Mouse (Mus musculus) intestine, postnatal 0 days (tissue): ENCODE data around the gene Ccnd1. TPM values are rescaled to one million over a fixed set of nuclear protein-coding genes. Genes with fewer than 3 reads are reported as not detected.
A peak's percentile ranks its signal among the peaks of the same experiment; 100 is the strongest.

Experiments
- ATAC-seq: fragments of 200-750 bp; cut with Nextera tagmentation; 2 replicates; pipeline ENCODE4 v1.8.0; 2017; ENCODE audit warnings: mild to moderate bottlenecking, moderate TSS enrichment, moderate library complexity
- H3K27ac ChIP-seq: fragments of 300-500 bp; sonication (generic); 2 replicates; pipeline ENCODE4 v1.5.1; 2014; ENCODE audit warnings: mild to moderate bottlenecking, low read depth, low read length, moderate library complexity
- H3K27me3 ChIP-seq: fragments of 300-500 bp; sonication (generic); replicated peaks from 2 replicates; pipeline ENCODE4 v1.6.1; 2014; ENCODE audit warnings: low read length, mixed read lengths; ENCODE audit not compliant: control insufficient read depth, insufficient read depth
- H3K36me3 ChIP-seq: fragments of 300-500 bp; sonication (generic); 2 replicates; pipeline ENCODE4 v1.6.1; 2014; ENCODE audit warnings: mild to moderate bottlenecking, moderate library complexity; ENCODE audit not compliant: control insufficient read depth, insufficient read depth
- H3K4me1 ChIP-seq: fragments of 300-500 bp; sonication (generic); replicated peaks from 2 replicates; pipeline ENCODE4 v1.6.1; 2014; ENCODE audit warnings: antibody characterized with exemption, low read length, mixed read lengths; ENCODE audit not compliant: control insufficient read depth, insufficient read depth
- H3K4me2 ChIP-seq: fragments of 300-500 bp; sonication (generic); replicated peaks from 2 replicates; pipeline ENCODE4 v1.6.1; 2014; ENCODE audit warnings: low read depth, mild to moderate bottlenecking, moderate library complexity
- H3K4me3 ChIP-seq: fragments of 300-500 bp; sonication (generic); 2 replicates; pipeline ENCODE4 v1.5.1; 2014; ENCODE audit warnings: low read depth, low read length
- H3K9ac ChIP-seq: fragments of 300-500 bp; sonication (generic); 2 replicates; pipeline ENCODE4 v1.6.1; 2014; ENCODE audit warnings: mild to moderate bottlenecking, low read depth, low read length
- H3K9me3 ChIP-seq: fragments of 300-500 bp; sonication (generic); 2 replicates; pipeline ENCODE4 v1.6.1; 2016; ENCODE audit warnings: mixed run types; ENCODE audit not compliant: control insufficient read depth
- CTCF ChIP-seq: sonication (generic); IDR thresholded peaks from 2 replicates; pipeline ENCODE4 v1.5.1; 2016; ENCODE audit warnings: low read depth, mild to moderate bottlenecking, control low read depth, antibody characterized with exemption, moderate library complexity
- WGBS: fragments of 180-500 bp; shearing (Covaris S2); extraction: QIAGEN DNeasy Blood & Tissue Kit; methylation state at CpG from one replicate; pipeline ENCODE4 v1.1.7; 2014; 5-methylcytosine and 5-hydroxymethylcytosine counted together
- polyA plus RNA-seq: library from polyadenylated mRNA; unstranded; fragments of >200 nt; fragmentation: Nextera tagmentation; extraction: Ambion mirVana; gene quantifications from 2 replicates; pipeline ENCODE4 v1.2.1, GENCODE M21; 2015

Gene Ccnd1
- 41.5 and 42.9 TPM in 2 replicates for polyA plus RNA-seq

DNA sequence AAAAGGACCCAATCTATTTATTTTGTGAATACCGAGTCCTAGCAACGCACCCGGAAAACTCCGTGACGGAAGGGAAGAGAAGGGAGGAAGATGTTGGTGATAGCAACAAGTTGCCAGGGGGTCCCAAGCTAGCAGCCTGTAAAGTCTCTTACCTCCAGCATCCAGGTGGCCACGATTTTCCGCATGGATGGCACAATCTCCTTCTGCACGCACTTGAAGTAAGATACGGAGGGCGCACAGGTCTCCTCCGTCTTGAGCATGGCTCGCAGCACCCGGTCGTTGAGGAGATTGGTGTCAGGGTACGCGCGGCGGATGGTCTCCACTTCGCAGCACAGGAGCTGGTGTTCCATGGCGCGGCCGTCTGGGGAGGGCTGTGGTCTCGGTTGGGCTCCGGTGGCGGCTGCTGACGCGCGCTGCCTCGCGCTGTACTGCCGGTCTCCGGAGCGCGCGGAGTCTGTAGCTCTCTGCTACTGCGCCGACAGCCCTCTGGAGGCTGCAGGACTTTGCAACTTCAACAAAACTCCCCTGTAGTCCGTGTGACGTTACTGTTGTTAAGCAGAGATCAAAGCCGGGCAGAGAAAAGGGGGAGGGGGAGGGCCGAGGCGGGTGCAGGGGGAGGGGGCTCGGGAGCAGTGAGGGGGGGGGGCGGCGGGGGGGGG lies at the start of gene Ccnd1:
TSS of gene Ccnd1 (minus strand) at position 582 of the 659 bp plus-strand sequence.
- WGBS, result under 1% methylated on average over 39 of the region's 45 CpGs
- H3K4me3 ChIP-seq, result peak within 1 kb of the TSS; percentile 64
- TF ChIP-seq CTCF, result peak; percentile 44
- peaks cover 9% of the 10 kb centered on the region; the same call in 1 of the 2 replicates for H3K27me3 ChIP-seq
- peak within 1 kb of the TSS; percentile 15 for H3K27ac ChIP-seq
- peak within 1 kb of the TSS; percentile 92 for H3K4me2 ChIP-seq
- H3K4me1 ChIP-seq, result peaks cover 22% of the 10 kb centered on the region
- H3K36me3 ChIP-seq, result 0 out of 2 replicates have a peak, but pooled peaks cover 16% of the 10 kb centered on the region
- peak; percentile 48 for ATAC-seq
- no peaks in the 10 kb centered on the region for H3K9me3 ChIP-seq
- H3K9ac ChIP-seq, result peak within 1 kb of the TSS; percentile 52

DNA sequence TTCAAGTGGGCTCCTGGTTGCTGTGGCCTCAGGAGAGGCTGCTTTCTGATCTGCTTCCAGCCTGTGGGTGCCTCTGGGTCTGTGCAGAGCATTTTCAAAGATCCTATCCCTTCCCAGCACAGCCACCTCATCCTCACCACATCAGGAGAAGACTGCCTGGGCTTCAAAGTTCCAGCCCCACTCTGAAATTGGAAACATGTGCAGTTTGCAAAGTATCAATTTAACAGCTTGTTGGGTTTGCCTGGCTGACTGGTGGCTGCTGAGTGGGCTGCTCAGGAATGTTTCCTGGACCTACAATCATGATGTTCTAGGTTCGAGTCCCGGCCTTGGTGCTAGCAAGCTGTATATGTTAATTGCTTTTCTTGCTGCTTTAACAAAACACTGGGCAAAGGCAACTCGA lies 49.1 kb upstream of the Ccnd1 start:
- no peaks in the 10 kb centered on the region for H3K4me1 ChIP-seq
- no peak for TF ChIP-seq CTCF
- ATAC-seq, result no peak
- H3K4me3 ChIP-seq, result no peak overlapping the region
- H3K27me3 ChIP-seq, result no peaks in the 10 kb centered on the region
- no peaks in the 10 kb centered on the region for H3K36me3 ChIP-seq
- no peak overlapping the region for H3K27ac ChIP-seq
- H3K9ac ChIP-seq, result no peak overlapping the region
- 64% methylated on average over 3 of the region's 3 CpGs for WGBS
- H3K4me2 ChIP-seq, result no peak overlapping the region
- H3K9me3 ChIP-seq, result no peaks in the 10 kb centered on the region

DNA sequence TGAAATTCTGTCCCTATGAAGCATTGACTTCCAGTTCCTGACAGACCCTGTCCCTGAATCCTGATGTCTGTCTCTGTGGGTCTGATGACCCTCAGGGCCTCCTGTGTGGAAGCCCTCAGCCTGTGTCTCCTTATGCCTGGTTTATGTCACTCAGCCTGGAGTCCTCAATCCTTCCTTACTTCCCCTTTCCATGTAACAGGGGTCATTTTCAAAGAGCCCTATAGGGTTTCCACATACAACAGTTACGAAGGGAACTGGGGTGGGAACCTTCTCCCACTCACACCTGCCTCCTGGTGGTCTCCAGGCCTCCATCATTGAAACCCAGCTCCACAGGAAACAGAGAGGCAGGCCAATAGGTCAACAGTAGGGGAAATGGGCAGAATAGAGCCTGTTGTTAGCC lies 45.4 kb upstream of the Ccnd1 start:
- no peak overlapping the region for H3K4me3 ChIP-seq
- no peak for TF ChIP-seq CTCF
- H3K9me3 ChIP-seq, result no peaks in the 10 kb centered on the region
- no peak overlapping the region for H3K4me2 ChIP-seq
- no peak overlapping the region for H3K27ac ChIP-seq
- H3K36me3 ChIP-seq, result no peaks in the 10 kb centered on the region
- WGBS, result 92% methylated on average over 1 of the region's 1 CpGs
- ATAC-seq, result no peak
- H3K27me3 ChIP-seq, result no peaks in the 10 kb centered on the region
- no peak overlapping the region for H3K9ac ChIP-seq
- no peaks in the 10 kb centered on the region for H3K4me1 ChIP-seq

DNA sequence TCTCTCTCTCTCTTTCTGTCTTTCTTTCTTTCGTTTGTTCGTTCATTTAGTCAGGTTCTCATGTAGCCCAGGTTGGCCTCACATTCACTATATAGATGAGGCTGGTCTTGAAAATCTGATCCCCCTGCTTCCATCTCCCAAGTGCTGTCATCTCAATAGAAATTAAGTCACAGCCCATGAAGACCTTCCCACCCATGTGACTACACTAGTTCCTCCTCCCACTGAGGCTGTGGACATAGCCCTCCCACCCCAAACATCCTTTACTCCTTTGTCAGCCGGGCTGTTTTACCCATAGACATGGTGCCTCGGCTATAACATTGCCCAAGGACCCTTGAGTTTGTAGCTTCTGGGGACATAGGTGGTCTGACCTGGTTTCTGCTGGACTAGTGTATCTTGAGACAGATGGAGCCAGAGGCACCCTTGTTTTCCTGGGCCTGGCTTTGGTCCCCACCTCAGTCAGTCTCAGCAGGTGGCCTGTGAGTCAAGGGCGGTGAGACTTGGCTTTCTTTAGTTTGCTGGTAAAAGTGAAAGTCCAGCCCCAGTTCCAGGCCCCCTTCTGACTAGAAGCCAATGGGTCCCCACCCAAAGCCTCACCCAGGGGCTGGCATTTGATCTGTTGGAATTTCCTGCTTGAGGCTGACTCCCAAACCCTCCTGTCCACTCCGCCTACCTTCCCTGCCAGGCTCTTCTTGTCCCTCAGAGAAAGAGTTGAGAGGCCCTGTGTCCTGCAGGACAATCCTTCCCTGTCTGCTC lies 42.8 kb upstream of the Ccnd1 start:
- no peak for TF ChIP-seq CTCF
- 77% methylated on average over 6 of the region's 6 CpGs for WGBS
- Histone ChIP-seq H3K9ac (no peak overlapping the region), H3K36me3 (no peaks in the 10 kb centered on the region), H3K4me3 (no peak overlapping the region), H3K27ac (no peak overlapping the region), H3K9me3 (no peaks in the 10 kb centered on the region), H3K4me1 (no peaks in the 10 kb centered on the region), H3K27me3 (no peaks in the 10 kb centered on the region), H3K4me2 (no peak overlapping the region)
- peak; percentile 36; the same call in 1 of the 2 replicates for ATAC-seq

DNA sequence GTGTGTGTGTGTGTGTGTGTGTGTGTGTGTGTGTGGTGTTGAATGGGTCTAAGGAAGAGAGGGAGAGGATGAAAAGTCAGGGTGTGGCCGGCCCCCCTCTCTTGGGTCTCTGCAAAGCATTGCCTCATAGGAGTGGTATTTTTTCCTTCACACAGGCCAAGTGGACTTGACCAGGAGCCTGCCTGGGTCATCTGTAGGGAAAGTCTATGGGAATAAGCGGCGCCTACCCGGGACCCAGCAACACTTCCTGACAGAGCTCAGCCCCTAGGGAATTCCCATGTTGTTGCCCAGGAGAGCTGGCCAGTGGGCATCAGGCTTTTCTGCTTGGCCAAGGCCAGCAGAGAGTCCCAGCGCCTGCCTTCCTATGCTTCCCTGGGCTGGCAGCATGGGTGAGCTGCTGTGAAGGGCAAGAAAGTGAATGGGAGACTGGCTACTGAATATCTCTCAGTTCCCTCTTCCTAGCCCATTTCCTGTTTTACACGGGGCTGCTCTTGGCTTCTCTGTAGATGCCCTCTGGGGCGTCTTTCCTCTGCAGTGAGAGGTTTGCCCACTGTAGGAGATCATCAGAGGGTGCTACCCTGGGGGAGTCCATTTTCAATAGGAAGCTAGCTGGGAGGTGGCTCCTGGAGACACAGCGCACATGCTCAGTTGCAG lies 41.8 kb upstream of the Ccnd1 start:
- WGBS, result 80% methylated on average over 8 of the region's 8 CpGs
- Histone ChIP-seq H3K27ac (no peak overlapping the region), H3K9ac (no peak overlapping the region), H3K4me1 (no peaks in the 10 kb centered on the region), H3K27me3 (no peaks in the 10 kb centered on the region), H3K36me3 (no peaks in the 10 kb centered on the region), H3K4me3 (no peak overlapping the region), H3K4me2 (no peak overlapping the region), H3K9me3 (no peaks in the 10 kb centered on the region)
- no peak for TF ChIP-seq CTCF
- ATAC-seq, result no peak

DNA sequence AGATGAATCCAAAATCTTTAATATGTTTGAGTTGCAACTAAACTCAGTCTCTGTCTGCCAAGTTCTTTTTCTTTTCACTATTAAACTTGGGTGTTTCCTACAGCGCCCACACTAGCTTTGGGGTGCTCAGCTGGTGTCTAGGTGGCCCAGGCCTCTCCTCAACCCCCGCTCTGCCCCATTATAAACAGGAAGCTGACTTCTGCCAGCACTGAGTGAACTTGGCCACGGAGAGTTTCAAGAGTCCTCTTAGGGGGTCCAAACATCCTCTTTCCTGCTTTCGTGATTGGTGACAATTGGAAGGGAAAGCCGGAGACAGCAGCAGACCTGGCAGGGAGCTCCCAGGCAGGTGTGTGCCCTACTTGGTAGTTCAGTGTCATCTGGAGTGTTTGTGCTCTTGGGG lies 40.1 kb upstream of the Ccnd1 start:
- Histone ChIP-seq H3K9me3 (no peaks in the 10 kb centered on the region), H3K27me3 (no peaks in the 10 kb centered on the region), H3K4me1 (no peaks in the 10 kb centered on the region), H3K27ac (no peak overlapping the region), H3K4me3 (no peak overlapping the region), H3K36me3 (no peaks in the 10 kb centered on the region), H3K9ac (no peak overlapping the region), H3K4me2 (no peak overlapping the region)
- 62% methylated on average over 5 of the region's 5 CpGs for WGBS
- no peak for TF ChIP-seq CTCF
- no peak for ATAC-seq
